Mouse (Mus musculus): ENCODE data around the gene Zfp518a.

Zfp518a gene

DNA sequence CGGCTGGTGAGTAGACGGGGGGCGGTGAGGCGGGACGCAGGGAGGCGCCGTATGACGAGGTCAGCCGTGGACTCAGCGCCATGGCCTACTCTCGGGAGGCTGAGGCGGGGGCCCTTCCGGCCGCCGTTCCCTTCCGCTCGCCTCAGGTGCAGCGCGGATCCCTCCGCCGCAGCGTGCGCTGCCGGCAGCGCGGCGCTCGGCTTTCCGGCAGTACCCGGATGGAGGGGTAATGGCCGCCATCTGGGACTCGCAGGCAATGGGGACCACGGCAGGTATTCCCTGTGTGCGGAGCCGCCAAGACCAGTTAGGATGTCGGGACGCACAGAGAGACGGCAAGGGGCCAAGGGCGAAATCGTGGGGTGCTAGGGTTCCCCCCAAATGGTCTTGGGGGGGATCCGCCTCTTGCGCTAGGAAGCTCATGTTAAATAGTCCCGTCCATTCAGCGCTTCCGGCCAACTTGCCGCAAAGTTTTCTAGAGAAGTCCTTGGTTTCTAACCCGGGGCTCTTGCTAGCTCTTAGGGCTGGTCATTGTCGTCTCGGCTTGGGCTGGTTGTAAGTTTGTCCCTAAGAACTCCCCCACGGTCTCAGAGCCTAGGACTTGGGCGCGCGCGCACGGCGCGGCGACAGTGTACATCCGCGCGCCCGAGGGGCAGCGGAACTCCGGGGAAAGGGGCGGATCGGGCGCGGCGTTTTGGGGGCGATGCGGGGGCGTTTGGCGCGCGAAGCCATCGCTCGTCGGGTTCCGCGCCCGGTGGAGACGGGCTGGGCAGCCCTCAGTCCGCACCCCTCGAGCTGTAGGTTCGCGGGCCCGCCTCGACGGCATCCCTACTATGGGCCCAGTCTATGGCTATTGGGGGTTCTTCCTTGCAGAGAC lies at the start of gene Zfp518a:
Gene Zfp518a, plus strand, starts transcription at position 187 of the 874 bp plus-strand sequence.
- DNase-seq (ENCODE audit: low read depth, low spot score) = peak; percentile 96

DNA sequence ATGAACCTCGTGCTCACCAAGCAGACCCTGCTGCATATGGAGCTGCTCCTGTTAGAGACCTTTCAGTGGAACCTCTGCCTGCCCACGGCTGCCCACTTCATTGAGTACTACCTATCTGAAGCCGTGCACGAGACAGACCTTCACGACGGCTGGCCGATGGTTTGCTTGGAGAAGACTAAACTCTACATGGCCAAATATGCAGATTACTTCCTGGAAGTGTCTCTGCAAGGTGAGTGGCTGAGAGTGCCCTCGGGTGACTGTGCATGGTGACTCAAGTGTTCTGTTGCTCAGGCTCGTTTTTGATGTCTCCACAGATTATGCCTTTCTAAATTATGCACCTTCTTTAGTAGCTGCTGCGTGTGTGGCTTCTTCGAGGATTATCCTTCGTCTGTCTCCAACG lies 49.8 kb upstream of the Zfp518a start:
- DNase-seq (ENCODE audit: low read depth, low spot score) = peak; percentile 26

DNA sequence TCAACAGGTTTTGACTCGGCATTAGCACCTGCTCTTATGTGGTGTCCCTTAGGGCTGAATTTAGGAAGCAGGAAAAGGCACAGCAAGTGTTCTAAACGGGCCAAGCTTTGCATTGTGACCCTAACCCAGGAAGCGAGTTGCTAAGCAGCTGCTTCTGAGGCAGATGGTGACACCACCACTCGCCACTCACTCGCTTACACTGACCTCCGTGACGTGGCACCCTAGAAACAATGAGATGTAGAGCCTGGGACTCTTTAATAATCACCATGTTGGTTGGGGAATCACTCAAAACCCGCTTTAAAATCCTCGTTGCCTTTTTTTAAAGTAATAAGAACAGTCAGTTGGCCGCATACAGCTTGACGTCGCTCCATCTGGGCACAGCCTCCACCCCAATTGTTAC lies 45.1 kb upstream of the Zfp518a start:
- no peak for DNase-seq (ENCODE audit: low read depth, low spot score)

DNA sequence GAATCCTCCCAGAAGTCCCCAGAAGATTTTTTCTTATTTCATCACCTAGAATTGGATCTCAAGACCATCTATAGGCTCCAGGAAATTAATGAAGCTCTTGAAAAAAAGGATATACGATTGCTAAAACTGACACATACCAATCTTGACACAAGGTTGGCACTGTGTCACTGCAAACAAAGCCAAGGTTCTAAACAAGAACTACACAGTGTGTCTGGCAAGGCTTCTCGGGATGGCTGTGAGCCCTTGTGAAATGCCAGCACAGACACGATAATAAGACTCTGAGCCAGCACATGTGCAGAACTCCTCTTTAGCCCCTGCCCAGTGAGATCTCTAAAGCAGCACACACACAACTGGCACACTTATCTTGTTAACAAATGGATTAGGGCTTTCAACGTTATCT lies 35.0 kb upstream of the Zfp518a start:
- no peak for DNase-seq (ENCODE audit: low read depth, low spot score)

DNA sequence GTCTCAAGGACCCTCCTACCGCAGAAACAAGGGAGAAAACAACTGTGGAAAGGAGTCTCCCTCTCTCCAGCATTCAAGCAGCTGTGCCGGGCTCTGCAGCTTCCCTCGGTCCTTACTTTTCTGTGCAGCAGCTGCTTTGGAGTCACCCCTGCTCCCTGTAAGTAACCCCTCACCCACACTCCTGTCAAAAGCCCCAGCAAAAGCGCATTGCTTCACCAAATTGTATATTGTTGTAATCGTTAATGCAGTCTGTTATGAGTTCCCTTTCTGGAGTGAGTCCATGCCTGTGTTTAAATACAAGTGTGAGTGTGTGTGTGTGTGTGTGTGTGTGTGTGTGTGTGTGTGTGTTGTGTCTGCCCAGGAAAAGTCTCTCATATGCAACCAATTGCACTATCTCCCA lies 26.2 kb upstream of the Zfp518a start:
- no peak for DNase-seq (ENCODE audit: low read depth, low spot score)

DNA sequence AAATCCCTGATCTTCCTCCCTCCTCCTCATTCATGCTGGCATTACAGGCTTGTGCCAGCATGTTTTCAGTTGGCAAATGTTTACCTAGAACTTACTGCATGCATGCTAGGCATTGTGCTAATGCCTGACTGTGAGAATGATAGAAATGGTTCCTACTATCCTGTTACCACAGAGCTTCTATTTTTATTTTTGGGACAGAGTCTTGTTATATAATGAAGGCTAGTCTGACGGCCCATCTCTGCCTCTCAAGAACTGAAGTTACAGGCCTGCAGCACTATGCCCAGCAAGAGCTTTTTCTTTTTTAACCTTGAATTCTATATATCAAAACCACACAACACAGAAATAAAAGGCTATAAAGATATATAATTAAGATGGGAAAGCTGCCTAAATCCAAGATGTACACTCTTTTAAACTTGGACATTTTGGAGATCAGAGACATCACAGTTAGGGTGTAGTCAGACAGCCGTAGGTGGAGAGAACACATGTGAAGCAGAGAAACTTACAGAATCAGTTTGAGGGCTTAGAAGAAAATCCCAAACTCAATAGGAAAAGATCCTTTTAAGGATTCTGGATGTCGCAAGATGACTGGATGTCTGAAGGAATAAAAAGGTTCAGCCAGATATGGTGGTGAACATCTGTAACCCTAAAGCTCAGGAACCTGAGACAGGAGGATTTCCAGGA lies 24.9 kb upstream of the Zfp518a start:
- DNase-seq (ENCODE audit: low read depth, low spot score) = no peak

DNA sequence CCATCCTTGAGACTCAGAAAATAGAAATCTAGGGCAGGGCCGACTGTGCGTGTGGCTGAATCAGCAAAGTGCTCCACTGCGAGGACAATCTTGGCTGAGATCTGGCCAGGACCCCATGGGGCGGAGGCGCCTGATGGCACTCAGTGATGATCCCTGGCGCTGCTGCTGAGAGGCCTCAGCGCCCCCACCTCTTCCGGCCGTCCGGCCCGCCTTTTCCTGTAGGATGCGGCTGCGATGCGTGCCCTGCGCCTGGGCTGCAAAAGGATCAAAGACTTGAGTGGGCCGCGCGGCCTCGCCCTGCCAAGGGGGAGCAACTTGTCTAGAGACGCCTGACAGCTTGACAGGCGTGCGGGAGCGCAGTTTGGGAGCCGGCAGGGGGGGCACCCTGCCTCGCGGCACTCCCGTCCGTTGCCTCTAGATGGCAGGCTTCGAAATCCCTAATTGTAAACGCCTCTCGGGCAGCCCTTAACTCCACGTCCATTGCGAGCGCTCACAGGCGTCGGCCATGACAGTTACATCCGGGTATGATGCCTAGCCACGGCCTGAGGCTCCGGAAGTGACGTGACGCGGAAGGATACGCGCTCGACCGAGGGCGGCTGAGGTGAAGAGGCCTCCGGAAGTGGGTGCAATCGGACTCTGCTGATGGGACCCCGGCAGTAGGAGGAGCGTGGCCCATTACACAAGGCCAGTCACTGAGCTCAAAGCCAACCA lies 21.4 kb upstream of the Zfp518a start:
- peak; percentile 93 for DNase-seq (ENCODE audit: low read depth, low spot score)

DNA sequence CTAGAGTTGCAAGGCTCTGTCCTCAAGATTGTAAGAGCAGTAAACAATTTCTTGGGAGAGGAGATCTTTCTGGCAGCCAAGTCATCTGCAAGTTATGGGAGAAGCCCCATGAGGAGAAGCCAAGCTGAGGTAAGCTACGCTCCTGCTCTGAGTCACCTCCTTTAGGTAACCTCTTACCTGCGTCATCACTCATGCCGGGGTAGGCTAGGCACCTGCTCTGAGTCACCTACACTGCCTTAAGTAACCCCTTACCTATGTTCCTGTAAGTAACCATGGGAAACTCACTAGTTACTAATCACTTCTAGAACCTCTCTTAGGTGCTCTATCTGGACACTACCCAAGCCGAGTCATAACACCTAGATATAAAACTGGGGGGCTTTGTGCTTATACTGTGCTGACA lies 12.8 kb upstream of the Zfp518a start:
- no peak for DNase-seq (ENCODE audit: low read depth, low spot score)

DNA sequence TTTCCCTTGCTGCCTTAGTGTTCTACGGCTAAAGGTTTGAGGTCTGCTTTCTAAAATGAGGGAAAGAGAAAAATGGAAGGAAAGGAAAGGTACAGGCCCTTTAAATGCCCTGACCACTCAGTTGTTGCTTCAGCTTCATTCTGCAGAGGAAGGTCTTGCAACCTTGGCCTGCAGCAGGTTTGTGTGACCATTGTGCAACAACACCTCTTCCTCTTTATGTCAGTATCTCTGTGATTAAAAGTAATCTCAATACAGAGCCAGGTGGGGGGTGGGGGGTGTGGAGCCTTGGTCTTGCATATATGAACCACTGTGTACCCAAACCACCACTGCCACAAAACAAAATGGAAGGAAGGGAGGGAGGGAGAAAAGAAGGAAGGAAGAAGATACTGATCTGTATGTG lies 5.6 kb upstream of the Zfp518a start:
- no peak for DNase-seq (ENCODE audit: low read depth, low spot score)

DNA sequence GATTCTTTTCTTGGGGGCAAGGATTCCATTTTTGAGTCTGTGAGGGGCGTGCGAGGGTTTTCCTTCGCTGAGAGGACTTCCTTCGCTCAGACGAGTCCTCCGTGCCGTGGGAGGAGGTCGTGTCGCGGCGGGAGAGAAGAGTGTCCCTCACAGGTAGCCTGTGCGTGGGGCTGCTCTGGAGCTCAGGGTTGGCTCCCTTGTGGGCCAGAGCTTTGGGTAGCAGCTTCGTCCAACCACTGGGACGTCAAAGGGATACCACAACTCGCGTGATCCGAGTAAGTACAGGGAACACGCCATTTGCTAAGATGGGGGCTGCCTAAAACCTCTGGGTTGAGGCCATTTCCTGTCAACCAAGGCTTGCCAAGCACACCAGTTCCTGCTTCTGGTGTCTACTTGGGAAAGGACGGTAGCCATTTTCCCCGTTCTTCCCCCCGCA lies 416 bp upstream of the Zfp518a start:
- no peak for DNase-seq (ENCODE audit: low read depth, low spot score)

DNA sequence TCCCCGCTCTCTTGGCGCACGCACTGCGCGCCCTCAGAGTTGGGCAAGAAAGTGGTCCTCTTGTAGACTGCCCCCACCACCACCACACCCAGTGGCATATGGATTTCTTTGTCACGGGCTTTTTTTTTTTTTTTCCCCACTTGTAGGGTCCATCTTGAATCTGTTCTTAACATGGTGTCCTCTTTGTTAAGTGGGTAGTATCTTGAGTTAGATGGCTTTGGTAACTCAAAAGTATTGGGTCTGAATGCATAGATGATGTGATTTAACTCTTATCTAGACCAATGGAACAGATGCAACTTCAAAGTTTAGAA lies 843 bp downstream of the Zfp518a start:
- no peak for DNase-seq (ENCODE audit: low read depth, low spot score)

DNA sequence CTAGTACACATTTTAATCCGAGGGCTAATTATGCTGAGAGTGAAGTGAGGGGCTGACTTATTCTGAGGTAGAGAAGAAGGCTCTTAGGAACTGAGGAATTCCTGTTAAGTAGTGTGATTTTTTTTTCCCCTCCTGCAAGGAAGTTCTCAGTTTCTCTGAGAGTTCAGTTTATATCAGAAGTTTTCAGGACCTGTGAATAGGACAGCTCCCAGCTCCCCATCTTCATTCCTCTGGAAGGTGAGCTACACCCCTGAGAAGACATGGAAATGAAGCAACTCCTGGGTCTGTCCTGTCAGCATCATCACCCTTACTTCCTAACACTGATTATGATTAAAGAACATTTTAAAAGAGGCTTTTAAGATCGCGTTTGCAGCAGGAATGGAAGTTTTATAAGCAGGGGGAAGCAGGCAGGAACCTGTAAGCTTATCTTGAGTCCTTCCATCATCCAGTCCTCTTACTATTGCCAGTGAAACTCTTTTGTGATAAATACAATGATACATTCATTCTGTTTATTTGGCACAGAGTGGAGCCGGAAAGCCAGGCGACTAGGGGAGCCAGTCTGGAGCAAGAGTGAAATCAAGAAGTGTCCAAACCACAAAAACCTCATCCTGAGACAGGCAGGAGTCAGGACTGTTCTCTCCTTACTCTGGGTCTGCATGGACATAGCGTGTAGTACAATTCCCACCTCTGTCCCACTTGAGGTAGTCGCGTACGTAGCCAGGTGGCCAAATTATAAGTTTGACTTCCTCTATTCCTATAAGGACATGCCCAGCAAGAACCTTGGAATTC lies 37.3 kb downstream of the Zfp518a start:
- no peak for DNase-seq (ENCODE audit: low read depth, low spot score)

DNA sequence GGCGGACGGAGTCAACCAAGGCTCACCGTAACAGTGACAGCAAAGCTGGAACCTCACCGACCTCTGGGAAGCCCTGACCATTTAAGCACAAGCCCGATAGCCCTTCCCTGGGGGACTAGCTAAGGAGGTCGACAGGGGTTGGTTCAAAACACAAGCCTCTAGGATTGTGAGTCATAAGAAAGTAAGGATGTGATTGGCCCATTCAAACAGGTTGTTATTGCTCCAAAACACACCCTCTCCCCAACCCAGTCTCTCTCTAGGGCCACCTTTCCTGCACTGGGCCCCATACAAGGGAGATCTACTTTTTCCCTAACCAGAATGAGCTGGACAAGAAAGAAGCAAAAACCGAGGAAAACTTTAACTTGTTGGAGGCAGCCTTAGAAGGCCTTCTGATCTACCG lies 40.9 kb downstream of the Zfp518a start:
- DNase-seq (ENCODE audit: low read depth, low spot score) = no peak

DNA sequence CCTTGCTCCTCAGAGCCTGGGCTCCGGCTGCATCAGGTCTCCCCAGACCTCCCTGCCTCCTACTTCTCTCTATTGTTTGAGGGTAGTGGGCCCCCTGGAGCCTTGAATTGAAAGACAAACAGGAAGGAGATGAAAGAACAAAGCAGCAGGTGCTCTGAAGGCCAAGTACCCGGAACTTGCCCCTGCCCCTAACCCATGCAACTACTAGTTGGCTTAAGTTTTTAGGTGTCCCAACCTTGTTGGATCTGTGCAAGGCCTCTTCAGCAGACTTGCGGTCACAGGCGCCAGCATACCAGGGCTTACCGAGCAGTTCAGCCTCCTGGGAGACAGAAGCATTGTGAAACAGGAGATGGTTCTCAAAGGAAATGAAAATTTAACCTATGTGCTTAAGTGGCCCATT lies 41.5 kb downstream of the Zfp518a start:
- DNase-seq (ENCODE audit: low read depth, low spot score) = peak; percentile 3

DNA sequence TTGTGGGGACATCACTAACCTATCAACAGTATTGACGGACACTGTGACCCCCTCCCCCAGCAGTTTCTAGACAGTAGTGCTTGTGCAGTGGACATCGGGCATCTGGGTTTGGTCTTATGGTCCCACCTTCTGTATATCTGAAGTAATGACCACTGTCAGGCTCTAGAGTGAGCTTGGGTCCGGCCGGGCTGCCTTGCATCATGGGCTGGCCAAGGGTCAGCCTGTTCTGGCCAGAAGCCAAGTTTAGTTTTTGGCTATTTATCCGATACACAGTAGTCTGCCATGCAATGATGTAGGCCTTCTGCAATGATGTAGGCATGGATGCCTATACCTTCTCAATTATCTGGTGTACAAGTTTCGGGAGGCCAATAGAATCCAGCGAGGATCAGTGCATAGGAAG lies 49.0 kb downstream of the Zfp518a start:
- no peak for DNase-seq (ENCODE audit: low read depth, low spot score)

DNA sequence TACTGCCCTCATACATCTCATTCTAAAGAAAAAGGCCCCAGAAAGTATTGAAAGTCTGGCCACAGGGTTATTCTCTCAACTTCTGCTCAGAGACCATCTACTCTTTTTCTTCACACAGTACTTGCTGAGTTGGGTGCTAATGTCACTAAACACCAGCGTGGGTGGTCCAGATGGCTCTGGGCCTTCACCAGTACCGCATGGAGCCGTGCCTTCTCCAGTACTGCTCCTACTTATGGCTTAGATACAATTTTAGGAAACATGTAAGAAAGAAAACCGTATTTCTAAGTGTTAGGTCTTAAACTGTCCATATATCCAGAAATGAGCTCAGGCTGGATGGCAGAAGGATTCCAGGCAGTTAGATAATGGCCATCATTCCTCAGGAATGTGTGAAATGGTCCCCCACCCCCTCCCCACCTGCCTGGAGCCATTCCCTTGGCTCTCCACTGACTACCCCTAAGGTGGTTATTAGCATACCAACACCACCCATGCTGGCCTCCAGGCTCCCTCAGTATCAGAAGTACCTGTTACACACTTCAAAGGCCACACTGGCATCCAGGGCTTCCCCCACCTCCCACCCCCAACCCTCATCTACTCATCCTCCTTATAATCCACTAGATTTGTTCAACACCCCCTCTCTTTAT lies 52.6 kb downstream of the Zfp518a start:
- no peak for DNase-seq (ENCODE audit: low read depth, low spot score)

DNA sequence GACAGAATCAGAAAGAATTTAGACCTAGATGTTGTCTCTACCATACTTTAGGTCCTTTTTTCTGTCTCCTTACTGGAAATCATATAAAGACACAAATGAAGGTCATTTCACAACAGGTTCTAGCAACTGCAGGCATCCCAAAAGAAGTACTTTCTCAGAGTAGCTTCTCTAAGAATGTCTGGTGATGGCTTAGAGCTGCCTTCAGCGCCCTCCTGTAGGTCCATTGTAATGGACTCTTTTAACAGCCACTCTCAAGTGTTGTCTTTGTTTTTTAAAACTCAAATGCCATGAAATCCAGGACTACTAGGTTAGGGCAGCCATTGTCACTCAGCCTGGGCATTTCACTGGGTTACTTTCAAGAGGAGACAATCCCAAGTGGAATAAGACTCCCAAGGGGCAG lies 64.5 kb downstream of the Zfp518a start:
- DNase-seq (ENCODE audit: low read depth, low spot score) = no peak

DNA sequence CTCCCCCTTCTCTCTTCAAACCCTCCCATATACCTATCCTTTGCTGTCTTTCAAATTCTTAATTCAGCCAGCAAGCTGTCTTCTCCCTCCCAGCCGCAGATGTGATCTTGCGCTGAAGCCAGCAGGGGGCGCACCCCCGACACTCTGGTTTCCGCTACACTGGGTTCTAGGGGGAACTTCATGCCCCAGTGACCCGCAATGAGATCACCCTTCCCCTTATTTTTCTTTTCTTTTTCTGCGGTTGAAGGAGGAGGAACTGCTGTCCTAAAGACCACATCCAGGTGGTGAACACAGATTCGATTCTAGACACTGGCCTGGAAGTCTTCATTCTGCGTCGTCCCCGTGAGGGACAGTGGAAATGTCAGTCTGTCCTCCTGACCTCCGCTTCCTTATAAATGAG lies 68.5 kb downstream of the Zfp518a start:
- DNase-seq (ENCODE audit: low read depth, low spot score) = peak; percentile 77

DNA sequence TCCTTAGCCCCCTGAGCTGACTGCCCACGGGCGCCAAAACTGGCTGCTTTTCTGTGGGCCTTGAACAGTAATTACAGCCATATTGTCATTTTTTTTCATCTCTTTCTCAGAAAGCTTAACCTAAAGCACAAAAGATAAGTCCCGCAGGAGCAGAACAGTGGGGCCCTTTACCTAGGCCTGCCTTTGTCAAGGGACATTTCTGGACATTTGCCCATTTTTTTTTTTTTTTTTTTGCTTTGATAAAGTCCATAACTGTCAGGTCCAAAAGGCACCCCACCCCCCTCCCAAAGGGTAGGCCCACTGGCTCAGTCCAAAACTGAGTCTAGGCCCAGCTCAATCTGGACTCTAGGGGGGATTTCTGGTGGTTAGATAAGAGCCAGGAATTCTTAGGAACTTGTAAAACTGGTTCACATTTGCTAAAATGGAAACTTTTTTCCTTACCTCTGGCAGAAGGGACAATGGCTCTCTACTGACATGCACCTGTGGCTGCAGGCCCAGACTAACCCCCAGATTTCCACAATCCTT lies 69.9 kb downstream of the Zfp518a start:
- no peak for DNase-seq (ENCODE audit: low read depth, low spot score)

DNA sequence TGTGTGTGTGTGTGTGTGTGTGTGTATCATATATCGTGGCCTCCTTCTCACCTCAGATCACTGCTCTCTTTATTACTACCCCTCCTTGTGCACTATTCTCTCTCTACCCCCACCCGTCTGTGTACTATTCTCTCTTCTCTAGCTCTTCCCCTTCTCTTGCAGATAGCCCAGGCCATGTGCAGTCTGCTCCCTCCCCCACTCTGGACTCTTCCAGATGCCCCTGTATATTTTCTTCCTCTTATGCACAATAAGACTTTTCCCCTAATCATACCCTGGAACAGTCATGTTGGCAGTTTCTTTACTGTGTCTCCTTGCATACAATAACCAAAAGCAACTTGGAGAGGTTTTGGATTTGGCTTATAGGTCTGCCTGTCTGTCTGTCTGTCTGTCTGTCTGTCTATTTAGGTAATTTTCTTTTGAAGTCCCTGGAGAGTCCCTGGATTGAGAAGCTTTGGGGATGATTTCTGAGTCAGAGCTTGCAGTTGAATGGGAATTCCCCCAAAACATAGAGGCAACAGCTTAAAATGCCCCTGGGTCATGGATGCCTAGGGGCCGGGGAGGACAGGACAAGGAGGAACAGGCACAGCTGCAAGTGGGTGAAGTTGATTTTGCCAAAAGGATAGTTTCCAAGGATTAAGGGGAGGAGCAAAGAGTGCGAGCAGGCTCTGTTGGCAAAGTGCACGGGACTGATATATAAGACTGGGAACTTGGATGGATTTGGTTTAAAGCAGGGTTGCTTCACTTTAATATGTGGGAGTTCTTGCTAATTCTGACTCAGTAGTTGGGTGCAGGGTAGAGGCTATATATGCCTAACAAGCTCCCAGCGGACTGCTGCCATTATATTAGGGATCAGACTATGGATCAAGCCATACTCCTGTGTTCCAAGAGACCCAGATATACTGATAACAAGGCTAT lies 70.7 kb downstream of the Zfp518a start:
- no peak for DNase-seq (ENCODE audit: low read depth, low spot score)
